Mouse (Mus musculus): ENCODE data around the gene Spata13.
A peak's percentile ranks its signal among the peaks of the same experiment; 100 is the strongest.

The Spata13 gene

DNA sequence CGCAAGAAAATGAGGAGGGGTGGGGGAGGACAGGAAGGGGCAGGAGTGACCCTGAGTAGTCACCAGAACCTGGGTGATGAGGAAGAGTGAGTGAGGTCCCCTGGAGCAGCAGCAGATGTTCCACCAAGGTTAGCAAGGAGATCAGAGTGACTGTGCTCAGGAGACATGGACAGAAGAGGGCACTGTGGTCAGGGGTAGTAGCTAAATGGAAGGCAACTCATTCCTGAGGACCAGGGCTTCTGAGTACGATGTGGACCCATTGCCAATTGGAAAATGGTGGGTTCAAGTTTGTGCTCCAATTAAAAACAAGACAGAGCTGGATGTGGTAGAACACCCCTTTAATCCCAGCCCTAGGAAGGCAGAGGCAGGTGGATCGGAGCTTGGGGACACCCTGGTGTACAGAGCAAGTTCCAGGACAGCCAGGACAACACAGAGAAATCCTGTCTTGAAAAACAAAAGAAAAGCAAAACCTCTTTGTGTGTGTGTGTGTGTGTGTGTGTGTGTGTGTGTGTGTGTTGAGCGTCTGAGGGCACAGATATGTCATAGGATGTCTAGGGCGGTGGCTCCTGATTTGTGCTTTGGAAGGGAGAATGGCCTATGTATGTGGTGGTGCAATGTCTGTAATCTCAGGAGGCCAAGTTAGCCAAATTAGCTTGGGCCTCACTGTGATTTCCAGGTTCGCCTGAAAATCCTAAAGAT, 77.9 kb downstream of the Spata13 start:
- no peak for DNase-seq (ENCODE audit: extremely low read depth, low read depth)

DNA sequence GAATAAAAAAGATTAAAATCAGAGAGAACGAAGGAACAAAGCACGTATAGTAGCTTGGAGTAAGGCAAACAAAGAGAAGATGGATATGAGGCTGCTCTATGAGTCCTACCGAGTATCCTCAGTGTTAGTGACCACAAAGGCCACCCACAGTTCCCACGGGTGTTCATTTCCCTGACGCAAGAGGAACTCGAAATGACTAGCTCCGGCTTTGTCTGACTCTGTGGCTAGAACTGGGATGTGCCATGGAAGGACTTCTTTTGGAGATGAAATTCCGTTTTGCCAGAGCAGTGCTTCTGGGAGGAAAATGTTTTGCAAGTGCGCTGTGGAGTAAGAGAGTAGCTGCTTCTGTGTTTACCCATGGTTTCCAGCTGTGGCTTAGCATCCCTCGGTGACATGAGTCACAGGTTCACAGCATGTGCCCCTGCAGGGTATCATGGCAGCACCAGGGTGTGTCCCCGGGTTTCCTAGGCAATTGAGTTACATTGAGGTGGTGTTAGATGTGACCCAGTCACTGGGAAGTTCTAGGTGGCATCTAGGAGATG, 78.6 kb downstream of the Spata13 start:
- no peak for DNase-seq (ENCODE audit: extremely low read depth, low read depth)

DNA sequence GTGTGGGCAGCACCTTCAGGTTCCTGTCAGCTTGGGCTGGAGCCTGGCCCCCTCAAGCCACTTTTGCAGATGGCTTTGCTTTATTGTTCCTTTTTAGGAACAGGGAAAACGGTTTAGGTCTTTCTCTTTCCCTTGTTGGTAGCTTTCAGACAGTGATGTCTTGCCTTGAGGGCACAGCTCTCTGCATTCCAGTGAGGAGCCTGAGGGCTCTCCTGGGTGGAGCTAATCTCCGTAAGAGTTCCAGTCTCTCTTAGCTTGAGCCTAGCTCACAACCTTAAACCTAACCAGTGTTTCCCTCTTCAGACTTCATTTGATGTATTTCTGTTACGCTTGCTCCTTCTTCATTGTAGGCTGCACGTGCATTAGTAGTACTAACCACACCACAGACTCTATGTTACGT, 81.9 kb downstream of the Spata13 start:
- no peak for DNase-seq (ENCODE audit: extremely low read depth, low read depth)

DNA sequence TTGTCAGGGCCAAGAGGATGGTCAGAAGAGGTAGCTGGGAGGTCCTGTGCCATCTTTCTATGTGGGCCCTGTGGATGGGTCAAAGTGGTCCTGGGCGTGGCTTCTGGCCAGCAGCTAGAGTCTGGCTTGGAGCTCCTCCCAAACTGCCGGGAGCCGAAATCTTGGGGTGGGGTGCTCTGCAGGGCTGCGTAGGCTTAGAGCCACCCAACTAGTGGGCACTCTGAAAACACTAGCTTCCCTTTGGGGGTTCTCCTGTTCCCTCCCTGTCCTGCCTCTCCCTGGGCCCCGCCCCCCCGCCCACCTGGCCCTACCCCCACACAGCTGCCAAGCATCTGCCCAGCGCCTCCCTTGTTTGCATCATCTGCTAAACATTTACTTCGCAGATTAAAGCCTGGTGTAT, 87.5 kb downstream of the Spata13 start:
- DNase-seq (ENCODE audit: extremely low read depth, low read depth), result no peak

DNA sequence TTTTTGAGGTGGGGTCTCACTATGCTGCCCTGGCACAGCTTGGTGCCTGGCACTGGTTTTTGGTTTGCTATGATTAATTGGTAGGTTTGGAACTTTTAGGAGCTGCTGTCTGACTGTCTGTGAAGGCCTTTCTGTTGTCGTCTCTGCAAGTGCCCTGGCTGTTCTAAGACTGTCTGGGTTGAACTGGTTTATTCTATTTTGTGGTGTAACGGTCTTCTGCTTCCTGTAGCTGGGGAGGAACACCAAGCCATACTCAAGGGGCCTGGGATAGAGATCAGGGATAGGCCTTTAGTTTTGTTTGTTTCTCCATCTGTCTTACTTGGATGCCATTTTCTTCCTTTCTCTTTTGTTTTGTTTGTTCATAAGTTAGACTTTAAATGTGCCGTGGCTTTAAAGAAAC, 88.1 kb downstream of the Spata13 start:
- DNase-seq (ENCODE audit: extremely low read depth, low read depth), result no peak

DNA sequence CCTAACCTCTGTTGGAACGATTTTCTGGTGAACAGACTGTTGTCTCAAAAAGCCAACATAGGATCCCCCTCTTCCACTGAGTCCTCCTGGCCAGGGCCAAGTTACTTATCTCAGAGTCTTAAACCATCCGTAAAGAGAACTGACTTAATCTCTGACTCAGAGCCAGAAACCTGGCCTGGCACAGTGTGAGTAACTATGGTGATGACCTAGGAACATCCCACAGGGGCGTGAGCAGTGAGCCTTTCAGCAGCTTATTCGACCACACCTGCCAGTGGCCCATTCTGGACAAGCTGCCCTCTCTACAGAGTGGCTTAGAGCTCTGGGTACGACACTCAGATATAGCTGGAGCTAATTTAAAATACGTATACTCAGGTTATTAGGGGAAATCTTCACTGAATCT, 92.3 kb downstream of the Spata13 start:
- no peak for DNase-seq (ENCODE audit: extremely low read depth, low read depth)

DNA sequence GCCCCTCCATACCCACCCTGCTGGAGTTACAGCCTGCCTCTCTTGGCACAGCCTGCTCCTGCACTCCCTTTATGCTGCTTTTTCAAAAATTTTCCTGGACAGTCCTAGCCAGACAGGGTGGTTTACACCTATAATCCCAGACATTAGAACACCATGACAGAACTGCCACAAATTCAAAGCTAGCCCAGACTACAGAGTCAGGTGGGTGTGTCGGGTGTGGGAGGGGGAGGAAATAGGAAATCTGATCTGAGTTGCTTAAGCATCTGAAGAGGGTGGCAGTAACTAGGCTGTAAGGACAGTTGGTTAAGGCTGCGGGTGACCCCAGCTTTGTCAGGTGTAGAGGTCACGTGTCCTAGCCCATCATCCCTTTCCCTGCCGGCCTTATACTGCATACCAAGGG, 93.3 kb downstream of the Spata13 start:
- no peak for DNase-seq (ENCODE audit: extremely low read depth, low read depth)

DNA sequence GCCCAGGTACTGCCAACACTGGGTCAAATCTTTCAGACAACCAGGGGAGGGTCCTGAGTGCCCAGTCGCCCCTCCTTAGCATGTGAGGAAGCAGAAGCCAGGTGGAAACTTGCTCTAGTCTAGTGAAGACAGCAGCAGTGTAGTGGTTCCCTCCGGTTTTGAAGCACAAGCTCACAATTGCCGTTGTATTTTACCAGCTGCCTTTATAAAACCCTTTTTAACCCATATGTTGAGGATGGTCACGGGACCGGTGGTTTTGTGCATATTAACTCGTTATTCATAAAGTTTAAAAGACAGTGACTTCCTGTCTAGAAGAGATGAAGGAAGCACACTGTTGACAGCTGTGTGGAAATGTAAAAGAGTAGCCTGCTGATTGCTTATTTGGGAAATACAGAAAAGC, 98.3 kb downstream of the Spata13 start:
- no peak for DNase-seq (ENCODE audit: extremely low read depth, low read depth)

DNA sequence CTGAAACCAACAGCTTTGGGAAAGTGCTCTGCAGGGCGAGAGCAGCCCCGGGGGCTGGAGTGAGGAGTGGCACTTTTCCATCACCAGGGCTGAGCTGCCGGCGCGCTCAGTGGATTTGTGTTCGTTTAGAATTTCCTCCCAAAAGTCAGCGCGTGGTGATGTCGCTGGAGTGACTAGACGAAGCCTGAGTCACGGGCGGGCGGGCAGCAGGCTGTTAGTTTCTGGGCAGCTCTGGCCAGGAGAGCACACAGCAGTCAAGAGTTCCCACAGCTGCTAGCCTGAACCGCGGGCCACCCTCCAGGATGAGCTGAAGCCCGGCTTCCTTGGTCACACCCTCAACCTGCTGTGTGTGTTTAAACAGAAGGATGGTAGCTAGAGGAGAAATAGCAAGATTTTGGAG, 99.0 kb downstream of the Spata13 start:
- no peak for DNase-seq (ENCODE audit: extremely low read depth, low read depth)

DNA sequence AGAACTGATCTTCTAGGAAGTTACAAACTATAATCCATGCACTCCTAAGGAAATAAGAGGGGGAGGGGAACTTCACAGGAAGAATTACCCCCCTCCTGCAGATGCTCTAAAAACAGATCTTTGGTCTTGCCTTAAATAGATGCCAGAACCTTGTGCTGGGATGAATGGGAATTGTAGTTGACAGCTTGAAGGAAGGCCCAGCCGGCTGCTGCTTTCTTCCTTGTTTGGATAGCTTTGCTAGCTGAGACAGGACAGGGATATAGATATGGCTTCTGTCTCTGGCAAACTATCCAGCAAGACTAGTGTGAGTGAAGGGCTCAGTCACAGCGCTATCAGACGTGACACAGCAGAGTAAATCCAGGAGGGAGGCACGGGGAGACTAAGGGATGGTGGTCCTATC, 99.9 kb downstream of the Spata13 start:
- DNase-seq (ENCODE audit: extremely low read depth, low read depth), result no peak

DNA sequence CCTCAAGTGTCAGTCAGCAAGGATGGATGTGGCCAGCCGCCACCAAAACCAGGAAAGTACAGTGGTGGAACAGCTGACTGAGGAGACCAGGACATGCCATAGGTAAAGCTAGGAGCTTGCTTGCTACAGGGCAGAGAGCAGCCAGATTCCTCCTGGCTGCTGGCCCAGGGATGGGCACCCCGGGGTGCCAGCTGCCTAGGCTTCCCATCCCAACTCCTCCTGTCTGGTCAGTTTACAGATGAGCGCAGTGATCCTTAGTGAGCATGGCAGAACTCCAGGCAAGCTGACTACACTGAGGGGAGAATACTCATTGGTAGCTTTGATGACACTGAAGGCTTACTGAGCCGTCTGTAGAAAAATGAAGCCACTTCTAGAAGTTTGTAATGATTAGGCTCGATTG, 101.4 kb downstream of the Spata13 start:
- no peak for DNase-seq (ENCODE audit: extremely low read depth, low read depth)

DNA sequence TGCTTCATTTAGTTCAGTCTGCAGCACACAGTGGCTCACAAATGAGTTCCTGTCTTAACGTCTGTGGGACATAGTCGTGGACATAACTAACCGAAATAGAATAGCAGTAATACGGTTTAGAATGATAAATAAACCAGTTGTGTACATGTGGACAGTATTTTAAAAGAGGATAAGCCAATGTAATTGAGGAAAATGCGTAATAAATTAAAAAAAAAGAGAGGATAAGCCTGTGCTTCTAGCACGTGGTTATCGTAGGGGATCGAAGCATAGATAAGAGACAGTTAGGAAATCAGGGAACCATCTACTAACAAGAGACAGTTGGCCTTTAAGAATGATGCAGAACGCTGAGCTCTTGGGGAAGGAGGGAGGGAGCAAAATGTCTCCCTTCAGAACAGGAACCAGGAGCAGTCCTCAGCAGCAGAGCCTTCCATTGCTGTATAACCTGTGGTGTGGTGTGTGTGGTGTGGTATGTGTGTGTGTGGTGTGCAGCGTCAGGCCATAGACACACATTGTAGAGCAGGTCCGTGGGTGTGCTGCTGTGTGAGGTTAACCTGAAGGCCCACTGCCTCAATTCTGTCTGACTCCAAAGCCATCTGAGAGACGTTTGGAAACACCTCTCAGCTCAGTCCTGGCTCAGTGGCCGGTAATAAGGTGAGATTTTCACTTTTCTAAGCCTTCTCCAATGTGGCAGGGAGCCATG, 102.2 kb downstream of the Spata13 start:
- DNase-seq (ENCODE audit: extremely low read depth, low read depth), result no peak

DNA sequence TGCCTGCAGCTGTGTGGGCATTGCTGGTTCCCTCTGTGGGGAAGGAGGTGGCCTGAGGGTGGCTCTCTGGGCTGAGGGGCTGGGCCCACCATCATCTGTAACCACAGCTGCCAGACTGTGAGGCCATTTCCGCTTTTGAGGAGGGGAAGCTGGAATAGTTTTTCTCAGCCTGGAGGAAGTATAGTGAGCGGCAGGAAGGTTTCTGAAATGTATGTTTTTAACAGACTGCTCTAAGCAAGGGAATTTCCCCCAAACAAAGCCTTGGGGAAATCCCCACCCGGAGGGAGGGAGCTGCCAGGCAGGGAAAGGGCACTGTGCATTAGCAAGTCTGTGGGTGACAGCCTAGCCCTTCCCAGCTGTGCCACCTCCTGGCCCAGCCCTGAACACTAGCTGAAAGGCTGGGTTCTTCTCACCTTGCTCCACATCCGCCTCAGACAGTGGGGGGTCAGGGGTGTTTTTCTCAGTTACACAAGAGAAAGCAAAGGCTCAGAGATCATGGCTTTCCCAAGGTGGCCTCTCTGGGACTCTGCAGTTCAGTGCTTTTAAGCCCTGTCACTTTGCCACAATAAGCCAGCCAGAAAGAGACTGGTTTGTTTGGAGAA, 102.9 kb downstream of the Spata13 start:
- peak; percentile 56 for DNase-seq (ENCODE audit: extremely low read depth, low read depth)

DNA sequence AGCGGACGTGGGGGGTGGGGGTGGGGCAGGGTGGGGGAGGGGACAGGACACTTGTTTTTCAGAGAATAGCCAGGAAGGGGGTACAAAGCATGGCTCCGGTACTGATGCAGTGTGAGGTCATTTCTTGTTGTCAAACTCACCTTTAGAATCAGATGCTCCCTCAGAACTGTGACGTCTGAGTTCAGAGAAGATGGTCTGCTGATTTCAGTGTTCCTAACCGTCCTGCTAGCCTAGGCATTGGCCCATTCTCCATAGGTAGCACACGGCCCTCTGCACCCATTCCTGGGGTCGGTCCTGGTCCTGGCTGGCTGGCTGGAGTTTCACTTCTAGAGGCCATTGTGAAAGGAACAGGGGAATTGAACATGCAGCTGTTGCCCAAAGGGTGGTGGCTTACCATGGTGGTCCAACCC, 103.4 kb downstream of the Spata13 start:
- DNase-seq (ENCODE audit: extremely low read depth, low read depth), result no peak

DNA sequence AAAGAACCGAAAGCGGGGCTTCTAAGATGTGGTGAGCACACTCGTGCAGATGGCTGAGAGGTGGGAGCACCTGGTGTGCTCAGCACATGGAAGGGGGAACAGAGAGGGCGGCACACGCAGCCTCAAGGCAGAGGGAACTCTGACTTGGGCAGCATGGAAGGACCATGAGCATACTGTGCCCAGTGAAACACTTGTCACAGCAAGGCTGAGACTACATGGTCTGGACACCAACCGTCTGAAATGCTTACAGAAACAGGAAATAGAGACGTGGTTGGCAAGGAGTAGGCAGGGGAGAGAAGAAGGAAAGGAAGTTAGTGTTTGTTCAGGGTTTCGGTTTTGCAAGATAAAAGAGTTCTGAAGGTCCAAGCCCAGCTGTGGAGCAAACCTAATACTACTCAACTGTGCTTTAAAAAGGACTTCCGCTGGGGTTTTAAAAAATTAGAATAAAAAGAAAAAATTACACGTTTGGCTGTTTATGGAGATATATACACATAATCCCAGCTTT, 104.7 kb downstream of the Spata13 start:
- DNase-seq (ENCODE audit: extremely low read depth, low read depth), result peak; percentile 35

DNA sequence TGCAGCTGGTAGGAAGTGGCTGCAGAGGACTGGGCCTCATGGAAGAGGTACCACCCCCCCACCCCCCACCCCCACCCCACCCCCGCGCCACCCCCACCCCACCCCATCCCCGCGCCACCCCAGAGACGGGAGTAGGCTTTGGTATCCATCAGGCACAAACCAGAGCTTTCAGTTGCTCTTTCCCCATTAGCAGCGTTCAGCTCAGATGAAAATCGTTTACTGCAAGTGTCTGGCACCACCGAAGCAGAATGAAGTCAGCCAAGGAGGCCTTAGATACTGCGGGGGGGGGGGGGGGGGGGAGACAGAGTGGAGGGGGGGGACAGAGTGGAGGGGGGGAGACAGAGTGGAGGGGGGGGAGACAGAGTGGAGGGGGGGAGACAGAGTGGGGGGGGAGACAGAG, 105.4 kb downstream of the Spata13 start:
- no peak for DNase-seq (ENCODE audit: extremely low read depth, low read depth)

DNA sequence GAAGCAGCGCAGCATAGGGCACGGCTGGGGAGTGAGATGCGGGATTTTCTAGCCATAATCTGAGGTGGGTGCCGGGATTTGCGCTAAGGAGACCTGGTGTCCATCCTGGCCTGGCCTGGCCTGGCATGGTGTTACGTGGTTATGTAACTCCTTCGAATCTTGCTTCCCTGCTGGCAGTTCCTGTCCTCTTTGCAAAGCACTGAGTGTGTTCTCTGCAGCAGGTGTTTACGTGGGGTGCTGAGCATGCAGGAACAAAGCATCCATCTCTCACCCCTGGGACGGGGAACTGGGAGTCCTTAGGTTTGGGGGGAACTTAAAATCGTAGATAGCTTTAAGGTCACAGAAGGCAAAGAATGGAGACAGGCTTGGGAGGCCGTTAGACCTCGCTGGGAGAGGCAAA, 105.8 kb downstream of the Spata13 start:
- DNase-seq (ENCODE audit: extremely low read depth, low read depth), result no peak

DNA sequence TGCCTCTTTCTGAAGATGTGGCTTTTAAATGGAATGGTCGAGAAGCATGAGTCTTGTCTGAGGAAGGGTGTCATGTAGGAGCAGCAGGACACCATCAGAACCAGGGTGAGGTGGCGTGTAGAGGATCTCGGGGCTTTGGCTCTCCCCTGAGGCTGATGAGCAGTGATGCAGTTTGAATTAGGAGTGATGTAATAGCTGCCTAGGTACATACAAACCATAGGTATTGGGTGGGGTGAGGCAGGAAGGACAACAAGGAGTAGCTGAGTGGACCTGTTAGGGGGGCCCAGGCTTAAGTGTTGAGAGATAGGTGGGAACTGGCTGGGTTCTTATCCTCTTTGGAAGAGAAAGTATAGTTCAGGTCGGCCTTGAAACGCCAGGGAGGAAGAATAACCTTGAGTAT, 106.7 kb downstream of the Spata13 start:
- DNase-seq (ENCODE audit: extremely low read depth, low read depth), result no peak

DNA sequence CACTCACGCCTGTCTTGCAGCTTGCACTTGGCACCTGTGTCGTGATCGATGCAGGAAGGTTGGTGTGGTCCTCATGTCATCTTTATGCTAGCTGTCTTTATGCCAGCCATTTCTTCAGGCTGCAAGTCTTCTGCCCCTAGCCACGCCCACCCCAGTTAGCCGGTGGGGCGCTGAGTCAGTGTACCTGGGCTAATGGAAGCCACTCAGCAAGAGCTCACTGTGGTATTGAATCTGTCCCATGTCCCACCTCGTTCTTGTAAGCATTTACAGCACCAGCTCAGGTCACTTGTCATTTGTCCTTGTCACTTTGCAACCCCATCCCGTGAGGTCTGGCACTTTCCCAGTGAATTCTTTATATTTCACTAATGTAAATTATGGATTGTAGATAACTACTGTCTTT, 107.2 kb downstream of the Spata13 start:
- DNase-seq (ENCODE audit: extremely low read depth, low read depth), result no peak

DNA sequence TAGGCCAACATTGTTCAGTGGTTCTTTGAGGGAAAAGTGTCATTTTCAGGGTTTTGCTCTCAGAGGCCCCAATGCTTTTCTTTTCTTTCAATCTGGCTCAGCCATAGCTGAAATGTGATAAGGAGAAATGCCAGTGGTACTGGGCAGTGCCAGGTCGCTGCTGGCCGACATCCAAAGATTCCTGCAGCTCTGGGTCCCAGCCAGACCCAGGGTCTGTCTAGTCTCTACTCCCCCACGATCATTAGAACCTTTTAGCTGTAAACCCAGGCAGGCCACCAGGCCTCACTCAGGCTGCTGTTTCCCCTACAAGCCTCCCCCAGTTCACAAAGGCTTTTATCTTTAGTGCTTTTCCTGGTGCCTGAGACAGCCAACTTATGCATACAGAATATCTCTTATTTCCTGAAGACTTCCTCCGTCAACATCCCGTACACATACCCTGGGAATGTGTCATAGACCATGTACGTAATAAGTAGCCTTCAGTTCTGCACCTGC, 107.7 kb downstream of the Spata13 start:
- DNase-seq (ENCODE audit: extremely low read depth, low read depth), result no peak

DNA sequence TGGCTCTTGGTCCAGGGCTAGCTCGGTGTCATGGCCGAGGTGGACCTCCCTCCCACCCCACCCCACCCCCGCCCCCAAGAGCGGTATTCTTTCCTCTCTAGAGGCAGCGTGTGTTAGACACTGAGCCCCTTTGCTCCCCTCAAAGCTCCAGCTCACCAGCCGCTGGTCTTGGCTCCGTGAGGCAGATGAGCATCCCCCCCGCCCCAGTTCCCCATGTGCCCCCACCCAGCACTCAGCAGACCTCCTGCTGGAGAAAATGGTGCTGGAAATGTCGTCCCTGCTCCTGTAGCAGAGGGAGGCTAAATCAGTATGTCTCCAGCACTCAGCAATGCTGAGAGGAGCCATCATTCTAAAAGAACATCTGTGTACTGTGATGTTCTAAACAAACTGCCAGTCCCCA, 109.9 kb downstream of the Spata13 start:
- no peak for DNase-seq (ENCODE audit: extremely low read depth, low read depth)

DNA sequence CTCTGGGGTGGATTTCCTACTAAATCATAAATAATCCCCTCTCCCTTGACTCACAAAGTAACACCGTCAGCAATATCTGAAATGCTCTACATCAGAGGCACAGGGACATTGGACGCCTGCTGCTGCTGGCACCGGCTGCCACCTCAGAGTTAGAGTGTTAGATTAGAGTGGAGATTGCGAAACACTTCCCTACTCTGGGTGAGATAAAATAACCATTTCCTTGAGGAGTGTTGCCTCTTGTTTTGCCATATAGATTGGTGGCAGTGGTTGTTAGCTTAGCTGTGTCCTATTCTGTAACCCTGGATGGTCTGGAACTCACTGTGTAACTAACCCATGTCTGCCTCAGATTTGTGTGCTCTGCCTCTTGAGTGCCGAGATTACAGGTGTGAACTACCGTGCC, 111.4 kb downstream of the Spata13 start:
- no peak for DNase-seq (ENCODE audit: extremely low read depth, low read depth)
